9 mouse cellular contexts compared by ENCODE assay signal in the genomic region with DNA sequence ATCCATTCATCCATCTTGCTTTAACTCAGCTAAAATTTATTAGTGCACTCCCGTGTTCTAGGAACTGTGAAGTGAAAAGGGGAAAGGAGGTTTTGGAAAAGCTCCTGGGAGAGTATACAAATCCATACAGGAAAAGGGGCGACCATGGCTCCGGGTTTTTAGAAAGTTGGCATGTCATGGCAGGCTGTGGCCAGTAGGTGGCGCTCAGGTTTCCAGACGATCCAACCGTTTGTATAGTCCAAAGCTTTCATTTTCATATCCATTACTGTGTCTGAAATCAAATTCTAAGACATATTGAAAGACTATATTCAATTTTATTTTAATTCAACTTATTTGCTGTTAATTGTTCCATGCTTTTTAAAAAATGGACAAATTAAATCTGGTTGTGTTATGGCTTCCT. TPM values are rescaled to one million over a fixed set of nuclear protein-coding genes. Genes with fewer than 3 reads are reported as not detected.
A peak's percentile ranks its signal among the peaks of the same experiment; 100 is the strongest.
DNase-seq lines count a peak whose midpoint lies in the region; ATAC-seq and TF ChIP-seq lines count a peak whose summit lies in the region.
"Had no signal": no experiment of that assay in that cellular context is flagged by ENCODE, and none has a peak within 500 bp of the region (broad histone marks: within the 10 kb centered on the region; RNA-seq: fewer than 3 reads in every experiment).

No protein-coding gene starts in this region.

- ATAC-seq in forebrain, embryonic 11.5 days (replicated peaks; ENCODE audit: low FRiP score): no peak
- ATAC-seq in forebrain, embryonic 15.5 days (replicated peaks): no peak
- peak; percentile 33; the same call in 1 of the 2 replicates for ATAC-seq in common myeloid progenitor, adult 5-6 weeks (replicated peaks; ENCODE audit: low read depth, poor library complexity, severe bottlenecking)
- no peak for ATAC-seq in heart, postnatal 0 days (ENCODE audit: insufficient read depth, low read depth)
- ATAC-seq in megakaryocyte, adult 5-6 weeks (ENCODE audit: poor library complexity, severe bottlenecking): peak; percentile 79

- peaks cover 24% of the 10 kb centered on the region for H3K4me1 ChIP-seq in forebrain, embryonic 11.5 days (replicated peaks; ENCODE audit: control insufficient read depth, insufficient read depth, low read length)
- peaks cover 34% of the 10 kb centered on the region for H3K4me1 ChIP-seq in forebrain, embryonic 15.5 days
- H3K4me1 ChIP-seq in heart, postnatal 0 days (ENCODE audit: control insufficient read depth, insufficient read depth): peaks cover 33% of the 10 kb centered on the region

- H3K9ac ChIP-seq in forebrain, embryonic 11.5 days (ENCODE audit: low read length): no peak overlapping the region
- no peak overlapping the region for H3K9ac ChIP-seq in forebrain, embryonic 15.5 days (replicated peaks)
- no peak overlapping the region; the same call in 1 of the 2 replicates for H3K9ac ChIP-seq in heart, postnatal 0 days (replicated peaks; ENCODE audit: low read depth, low read length)
- H3K9ac ChIP-seq: hindbrain, embryonic 15.5 days had no signal

- TF ChIP-seq EP300 in heart, postnatal 0 days (IDR thresholded peaks at IDR 0.05; ENCODE audit: low read depth): no peak

- peaks cover 8% of the 10 kb centered on the region; the same call in 1 of the 2 replicates for H3K27me3 ChIP-seq in forebrain, embryonic 11.5 days (ENCODE audit: control insufficient read depth, insufficient read depth, low read length)
- H3K27me3 ChIP-seq in forebrain, embryonic 15.5 days: peaks cover 15% of the 10 kb centered on the region; the same call in 1 of the 2 replicates
- H3K27me3 ChIP-seq in heart, postnatal 0 days (ENCODE audit: control insufficient read depth, insufficient read depth, low read length): no peaks in the 10 kb centered on the region

- TF ChIP-seq CTCF in heart, postnatal 0 days (IDR thresholded peaks at IDR 0.05; ENCODE audit: low read depth): peak; percentile 84

- H3K4me3 ChIP-seq in forebrain, embryonic 11.5 days (ENCODE audit: low read depth, low read length): no peak overlapping the region
- no peak overlapping the region for H3K4me3 ChIP-seq in forebrain, embryonic 15.5 days
- no peak overlapping the region for H3K4me3 ChIP-seq in heart, postnatal 0 days (ENCODE audit: low read depth, low read length)
- H3K4me3 ChIP-seq: hindbrain, embryonic 15.5 days had no signal

- DNase-seq in forebrain, embryonic 11.5 days (ENCODE audit: low spot score): peak; percentile 84
- DNase-seq in T-cell, adult 2 months (ENCODE audit: low spot score): peak; percentile 40
- DNase-seq in heart, postnatal 0 days (ENCODE audit: low spot score): peak; percentile 69
- peak; percentile 84 to 87 for DNase-seq in layer of hippocampus, postnatal 10 days (ENCODE audit: low spot score in 2 of 2)
- peak; percentile 84 for DNase-seq in right cerebral cortex, postnatal 4 days

- H3K4me2 ChIP-seq in forebrain, embryonic 11.5 days (ENCODE audit: low read depth, low read length, severe bottlenecking): no peak overlapping the region
- H3K4me2 ChIP-seq in forebrain, embryonic 15.5 days (replicated peaks): no peak overlapping the region
- H3K4me2 ChIP-seq in heart, postnatal 0 days (ENCODE audit: low read depth, low read length): no peak overlapping the region
- H3K4me2 ChIP-seq: hindbrain, embryonic 15.5 days had no signal

- no peaks in the 10 kb centered on the region for H3K36me3 ChIP-seq in forebrain, embryonic 11.5 days (ENCODE audit: control insufficient read depth, insufficient read depth, low read length)
- H3K36me3 ChIP-seq in forebrain, embryonic 15.5 days: no peaks in the 10 kb centered on the region
- H3K36me3 ChIP-seq in heart, postnatal 0 days (replicated peaks; ENCODE audit: control insufficient read depth, insufficient read depth, low read length): no peaks in the 10 kb centered on the region
- H3K36me3 ChIP-seq: hindbrain, embryonic 15.5 days had no signal

- H3K9me3 ChIP-seq in forebrain, embryonic 11.5 days (ENCODE audit: control insufficient read depth, low read length): no peaks in the 10 kb centered on the region
- no peaks in the 10 kb centered on the region for H3K9me3 ChIP-seq in forebrain, embryonic 15.5 days
- no peaks in the 10 kb centered on the region for H3K9me3 ChIP-seq in heart, postnatal 0 days (replicated peaks; ENCODE audit: control insufficient read depth, low read length)
- H3K9me3 ChIP-seq: hindbrain, embryonic 15.5 days had no signal

- 3% methylated on average over 6 of the region's 6 CpGs for WGBS in forebrain, embryonic 11.5 days
- WGBS in forebrain, embryonic 15.5 days: under 1% methylated on average over 6 of the region's 6 CpGs
- 2% methylated on average over 6 of the region's 6 CpGs for WGBS in heart, postnatal 0 days

- H3K27ac ChIP-seq in forebrain, embryonic 11.5 days (ENCODE audit: low read depth, low read length): no peak overlapping the region
- H3K27ac ChIP-seq in forebrain, embryonic 15.5 days (replicated peaks): no peak overlapping the region
- H3K27ac ChIP-seq in heart, postnatal 0 days (ENCODE audit: low read depth): no peak overlapping the region
- H3K27ac ChIP-seq: hindbrain, embryonic 15.5 days had no signal

RNA-seq across cellular contexts. Expression of gene E2f8, which starts 12.8 kb away (rescaled TPM):
- 26.0 and 29.1 TPM in 2 replicates for polyA plus RNA-seq in forebrain, embryonic 11.5 days (2014; fragmentation: Nextera tagmentation; extraction: Ambion mirVana)
- 6.3 and 7.0 TPM in 2 replicates for polyA plus RNA-seq in forebrain, embryonic 15.5 days (2015; fragmentation: Nextera tagmentation; extraction: Ambion mirVana)
- 35.6 and 46.1 TPM in 2 replicates for total RNA-seq in common myeloid progenitor, adult 5-6 weeks (2017)
- total RNA-seq in heart, postnatal 0 days (2014; rRNA removed; ENCODE audit: low replicate concordance): 5.8 and 5.9 TPM in 2 replicates
- polyA plus RNA-seq in heart, postnatal 0 days (2015; fragmentation: Nextera tagmentation; extraction: Ambion mirVana): 3.0 and 3.5 TPM in 2 replicates
- total RNA-seq in layer of hippocampus, postnatal 10 days (2021): 1 to 10 TPM; 1.3 to 2.4 TPM
- 129 and 131 TPM in 2 replicates for total RNA-seq in megakaryocyte, adult 5-6 weeks (2015)
- 40.6 and 49.7 TPM in 2 replicates for total RNA-seq in megakaryocyte, adult 5-6 weeks (2017)

RNA-seq across cellular contexts. Expression of gene Nav2, which starts 14.4 kb away (rescaled TPM):
- 6.9 and 7.2 TPM in 2 replicates for polyA plus RNA-seq in forebrain, embryonic 11.5 days (2014; fragmentation: Nextera tagmentation; extraction: Ambion mirVana)
- 24.6 and 27.3 TPM in 2 replicates for polyA plus RNA-seq in forebrain, embryonic 15.5 days (2015; fragmentation: Nextera tagmentation; extraction: Ambion mirVana)
- 5.9 and 7.8 TPM in 2 replicates for total RNA-seq in common myeloid progenitor, adult 5-6 weeks (2017)
- total RNA-seq in heart, postnatal 0 days (2014; rRNA removed; ENCODE audit: low replicate concordance): 54.8 and 77.9 TPM in 2 replicates
- polyA plus RNA-seq in heart, postnatal 0 days (2015; fragmentation: Nextera tagmentation; extraction: Ambion mirVana): 20.4 and 22.8 TPM in 2 replicates
- total RNA-seq in layer of hippocampus, postnatal 10 days (2021): 100 to 1,000 TPM; 103 to 126 TPM
- total RNA-seq in megakaryocyte, adult 5-6 weeks (2015): 9.8 and 10.5 TPM in 2 replicates
- total RNA-seq in megakaryocyte, adult 5-6 weeks (2017): 4.6 and 7.2 TPM in 2 replicates

RNA-seq across cellular contexts. Expression of gene Csrp3, which starts 46.3 kb away (rescaled TPM):
- polyA plus RNA-seq in forebrain, embryonic 11.5 days (2014; fragmentation: Nextera tagmentation; extraction: Ambion mirVana): not detected in 2 replicates
- 0.20 and 0.29 TPM in 2 replicates for polyA plus RNA-seq in forebrain, embryonic 15.5 days (2015; fragmentation: Nextera tagmentation; extraction: Ambion mirVana)
- 8.3 and 20.8 TPM in 2 replicates for total RNA-seq in common myeloid progenitor, adult 5-6 weeks (2017)
- total RNA-seq in heart, postnatal 0 days (2014; rRNA removed; ENCODE audit: low replicate concordance): 1,353 and 1,464 TPM in 2 replicates
- 1,907 and 1,928 TPM in 2 replicates for polyA plus RNA-seq in heart, postnatal 0 days (2015; fragmentation: Nextera tagmentation; extraction: Ambion mirVana)
- total RNA-seq in layer of hippocampus, postnatal 10 days (2021): not detected
- total RNA-seq in megakaryocyte, adult 5-6 weeks (2015): 10.7 and 12.1 TPM in 2 replicates
- 9.2 and 12.2 TPM in 2 replicates for total RNA-seq in megakaryocyte, adult 5-6 weeks (2017)

Comparison
In these comparisons a context has a peak if more than half of its experiments do, and no peak if none do; other contexts are left out.
1. ATAC-seq: peak in common myeloid progenitor, adult 5-6 weeks (single experiment) and megakaryocyte, adult 5-6 weeks (single experiment); none in forebrain, embryonic 11.5 days (single experiment), forebrain, embryonic 15.5 days (single experiment) and heart, postnatal 0 days (single experiment).
2. RNA of gene Csrp3, which starts 46.3 kb away (total RNA-seq): 1,353 to 1,464 TPM in heart, postnatal 0 days; 8.3 to 20.8 TPM in common myeloid progenitor, adult 5-6 weeks, 9.2 to 12.2 TPM in megakaryocyte, adult 5-6 weeks and not detected in layer of hippocampus, postnatal 10 days; every median in the first group is over 10 times any median in the second.
3. Peak in every context shown above with its lines, with median percentiles within 50 percentile points of each other: DNase-seq.